Mouse (Mus musculus) heart, embryonic 12.5 days (tissue): ENCODE data around the gene Unc93b1. TPM values are rescaled to one million over a fixed set of nuclear protein-coding genes. Genes with fewer than 3 reads are reported as not detected.
A peak's percentile ranks its signal among the peaks of the same experiment; 100 is the strongest.

Experiments used
- ATAC-seq: fragments of 200-750 bp; cut with Nextera tagmentation; 2 replicates; pipeline ENCODE4 v1.8.0; 2017; ENCODE audit warnings: moderate TSS enrichment, moderate library complexity; ENCODE audit not compliant: insufficient number of reproducible peaks, low FRiP score
- H3K27ac ChIP-seq: fragments of 300-500 bp; sonication (generic); 2 replicates; pipeline ENCODE4 v1.5.1; 2016; ENCODE audit warnings: mild to moderate bottlenecking, moderate library complexity; ENCODE audit not compliant: poor library complexity, severe bottlenecking
- H3K27me3 ChIP-seq: fragments of 300-500 bp; sonication (generic); replicated peaks from 2 replicates; pipeline ENCODE4 v1.6.1; 2016; ENCODE audit warnings: mild to moderate bottlenecking, moderate library complexity
- H3K36me3 ChIP-seq: fragments of 300-500 bp; sonication (generic); 2 replicates; pipeline ENCODE4 v1.6.1; 2016; ENCODE audit warnings: mild to moderate bottlenecking, moderate library complexity
- H3K4me1 ChIP-seq: fragments of 300-500 bp; sonication (generic); replicated peaks from 2 replicates; pipeline ENCODE4 v1.6.1; 2016; ENCODE audit warnings: mild to moderate bottlenecking
- H3K4me2 ChIP-seq: fragments of 300-500 bp; sonication (generic); 2 replicates; pipeline ENCODE4 v1.6.1; 2016; ENCODE audit warnings: mild to moderate bottlenecking, moderate library complexity
- H3K4me3 ChIP-seq: fragments of 300-500 bp; sonication (generic); 2 replicates; pipeline ENCODE4 v1.5.1; 2016; ENCODE audit warnings: mild to moderate bottlenecking
- H3K9ac ChIP-seq: fragments of 300-500 bp; sonication (generic); 2 replicates; pipeline ENCODE4 v1.6.1; 2016; ENCODE audit warnings: mild to moderate bottlenecking, moderate library complexity
- H3K9me3 ChIP-seq: fragments of 300-500 bp; sonication (generic); replicated peaks from 2 replicates; pipeline ENCODE4 v1.6.1; 2016; ENCODE audit warnings: mild to moderate bottlenecking, moderate library complexity
- WGBS: fragments of 180-500 bp; shearing (Covaris S2); methylation state at CpG from one replicate; pipeline ENCODE4 v1.1.7; 2016; 5-methylcytosine and 5-hydroxymethylcytosine counted together
- polyA plus RNA-seq: library from polyadenylated mRNA; unstranded; fragments of >200 nt; fragmentation: Nextera tagmentation; extraction: Ambion mirVana; gene quantifications from 2 replicates; pipeline ENCODE4 v1.2.1, GENCODE M21; 2016

Unc93b1 gene
- polyA plus RNA-seq, 1 experiment from 2014 or later: 8.9 TPM

DNA sequence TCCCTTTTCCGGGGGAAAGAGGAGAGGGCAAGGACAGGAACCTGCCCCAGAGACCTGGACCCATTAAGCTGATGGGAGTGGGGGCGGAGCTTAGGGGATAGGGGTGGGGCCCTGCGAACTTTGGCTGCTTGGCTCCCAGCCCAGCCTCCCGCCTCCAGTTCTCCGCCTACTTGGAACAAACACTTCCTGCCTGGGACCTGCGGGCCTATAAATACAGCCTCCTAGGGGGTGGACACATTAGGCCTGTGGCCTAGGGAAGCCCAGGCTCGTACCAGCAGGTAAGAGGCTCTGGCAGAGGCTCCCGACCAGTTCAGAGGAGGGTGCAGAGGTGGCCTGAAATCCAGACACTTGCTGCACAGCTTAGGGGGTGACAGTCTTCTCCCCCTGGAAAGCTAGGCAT is 51.3 kb downstream of the Unc93b1 start, which contains the start of gene Acy3:
TSS of gene Acy3 (plus strand) at position 237 of the 400 bp plus-strand sequence.
- 15% methylated on average over 8 of the region's 8 CpGs for WGBS

DNA sequence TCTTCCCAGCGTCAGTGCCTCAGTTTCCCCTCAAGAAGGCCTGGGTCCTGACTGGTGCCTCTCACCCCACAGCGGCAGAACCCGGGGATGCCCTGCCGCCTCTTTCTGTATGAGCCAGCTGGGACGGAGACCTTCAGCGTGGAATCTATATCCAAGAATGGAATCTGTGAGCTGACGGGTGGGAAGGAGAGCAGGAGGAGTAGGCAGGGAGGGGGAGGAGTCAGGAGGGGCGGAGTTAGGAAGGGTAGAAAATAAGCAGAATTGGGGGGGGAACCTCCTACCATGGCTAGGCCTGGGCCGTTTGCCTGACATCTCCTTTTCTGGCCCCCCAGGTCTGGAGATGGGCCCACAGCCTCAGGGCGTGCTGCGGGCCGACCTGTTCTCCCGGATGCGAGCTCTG is 53.1 kb downstream of the Unc93b1 start:
- Histone ChIP-seq H3K36me3 (peaks cover 3% of the 10 kb centered on the region; the same call in 1 of the 2 replicates), H3K4me2 (no peak overlapping the region), H3K4me1 (peaks cover 30% of the 10 kb centered on the region), H3K9me3 (no peaks in the 10 kb centered on the region), H3K4me3 (no peak overlapping the region), H3K27me3 (peaks cover 10% of the 10 kb centered on the region; the same call in 1 of the 2 replicates), H3K27ac (no peak overlapping the region), H3K9ac (no peak overlapping the region)
- no peak for ATAC-seq
- WGBS: 81% methylated on average over 14 of the region's 14 CpGs

More for the DNA sequence above, 51.3 kb downstream of the Unc93b1 start, which contains the start of gene Acy3:
- Histone ChIP-seq H3K4me2 (peak within 1 kb of the TSS; percentile 32), H3K4me3 (no peak within 1 kb of the TSS), H3K27ac (peak within 1 kb of the TSS; percentile 65), H3K4me1 (peaks cover 30% of the 10 kb centered on the region), H3K36me3 (peaks cover 3% of the 10 kb centered on the region; the same call in 1 of the 2 replicates), H3K9me3 (no peaks in the 10 kb centered on the region), H3K9ac (peak within 1 kb of the TSS; percentile 28; the same call in 1 of the 2 replicates), H3K27me3 (peaks cover 7% of the 10 kb centered on the region; the same call in 1 of the 2 replicates)
- ATAC-seq: peak; percentile 62

DNA sequence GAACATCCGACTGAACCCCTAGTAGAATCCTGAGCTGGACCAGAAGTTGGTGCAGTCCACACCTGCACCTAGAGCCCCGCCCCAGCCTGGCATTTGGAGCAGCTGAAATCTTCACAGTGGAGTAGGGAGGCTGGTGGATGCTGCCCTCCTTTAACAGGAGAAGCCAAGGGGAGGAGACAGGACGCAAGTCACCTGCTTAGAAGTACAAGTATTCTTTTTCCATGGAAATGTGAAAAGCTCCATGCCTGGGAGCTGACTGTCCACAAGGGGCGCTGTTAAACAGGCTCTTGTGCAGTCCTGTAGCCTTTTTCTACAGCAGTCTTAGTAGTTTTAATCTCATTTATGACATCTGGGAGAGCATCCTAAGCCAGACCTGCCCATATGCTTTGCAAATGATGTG is 53.8 kb downstream of the Unc93b1 start:
- no peak overlapping the region for H3K4me3 ChIP-seq
- H3K27ac ChIP-seq: no peak overlapping the region
- 80% methylated on average over 4 of the region's 4 CpGs for WGBS
- no peaks in the 10 kb centered on the region for H3K9me3 ChIP-seq
- peaks cover 26% of the 10 kb centered on the region for H3K4me1 ChIP-seq
- H3K4me2 ChIP-seq: no peak overlapping the region
- peaks cover 10% of the 10 kb centered on the region; the same call in 1 of the 2 replicates for H3K27me3 ChIP-seq
- ATAC-seq: no peak
- peaks cover 3% of the 10 kb centered on the region; the same call in 1 of the 2 replicates for H3K36me3 ChIP-seq
- H3K9ac ChIP-seq: no peak overlapping the region

DNA sequence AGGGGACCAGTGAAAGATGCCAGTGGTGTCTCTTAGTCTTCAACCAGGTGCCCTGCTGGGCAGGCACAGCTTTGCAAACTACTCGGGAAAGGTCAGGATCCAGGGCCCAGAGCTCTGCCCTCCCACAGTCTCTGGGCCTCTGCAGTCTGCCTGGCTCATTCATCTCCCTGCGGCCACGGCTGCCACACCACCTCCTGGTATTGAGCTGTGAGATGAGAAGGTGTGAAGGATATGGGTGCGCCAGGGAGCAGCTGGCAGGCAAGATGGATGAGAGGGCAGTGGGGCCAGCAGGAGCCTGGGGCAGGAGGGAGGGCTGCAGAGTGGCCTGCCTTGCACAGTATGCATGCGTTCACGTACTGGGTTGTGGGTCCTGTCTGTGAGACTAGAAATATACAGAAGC is 55.8 kb downstream of the Unc93b1 start:
- Histone ChIP-seq H3K4me1 (peaks cover 13% of the 10 kb centered on the region), H3K27ac (no peak overlapping the region), H3K9ac (no peak overlapping the region; the same call in 1 of the 2 replicates), H3K36me3 (peaks cover 3% of the 10 kb centered on the region; the same call in 1 of the 2 replicates), H3K4me2 (no peak overlapping the region), H3K9me3 (no peaks in the 10 kb centered on the region), H3K27me3 (peaks cover 15% of the 10 kb centered on the region; the same call in 1 of the 2 replicates), H3K4me3 (no peak overlapping the region)
- WGBS: 54% methylated on average over 6 of the region's 6 CpGs
- ATAC-seq: no peak

DNA sequence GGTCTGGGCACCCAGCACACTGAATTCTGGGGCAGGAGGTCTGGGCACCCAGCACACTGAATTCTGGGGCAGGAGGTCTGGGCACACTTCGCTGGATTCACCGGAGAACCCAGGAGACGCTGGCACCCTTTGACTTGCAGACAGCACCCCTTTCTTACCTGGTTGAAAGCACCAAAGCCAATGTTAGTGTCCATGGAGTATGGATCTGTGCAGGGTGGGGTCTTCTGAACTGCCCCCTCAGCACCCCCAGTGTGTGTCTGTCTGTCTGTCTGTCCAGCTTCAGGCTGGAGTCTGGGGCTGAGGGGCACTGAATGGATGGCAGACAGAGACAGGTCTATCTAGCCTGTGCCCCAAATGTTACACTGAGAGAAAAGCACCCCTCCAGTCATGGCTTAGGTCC is 56.6 kb downstream of the Unc93b1 start:
- ATAC-seq: no peak
- H3K36me3 ChIP-seq: peaks cover 3% of the 10 kb centered on the region; the same call in 1 of the 2 replicates
- no peak overlapping the region for H3K4me2 ChIP-seq
- H3K27ac ChIP-seq: no peak overlapping the region
- H3K9ac ChIP-seq: no peak overlapping the region
- no peaks in the 10 kb centered on the region for H3K9me3 ChIP-seq
- H3K4me1 ChIP-seq: peaks cover 6% of the 10 kb centered on the region
- H3K4me3 ChIP-seq: no peak overlapping the region
- H3K27me3 ChIP-seq: peaks cover 15% of the 10 kb centered on the region; the same call in 1 of the 2 replicates
- 89% methylated on average over 3 of the region's 3 CpGs for WGBS

DNA sequence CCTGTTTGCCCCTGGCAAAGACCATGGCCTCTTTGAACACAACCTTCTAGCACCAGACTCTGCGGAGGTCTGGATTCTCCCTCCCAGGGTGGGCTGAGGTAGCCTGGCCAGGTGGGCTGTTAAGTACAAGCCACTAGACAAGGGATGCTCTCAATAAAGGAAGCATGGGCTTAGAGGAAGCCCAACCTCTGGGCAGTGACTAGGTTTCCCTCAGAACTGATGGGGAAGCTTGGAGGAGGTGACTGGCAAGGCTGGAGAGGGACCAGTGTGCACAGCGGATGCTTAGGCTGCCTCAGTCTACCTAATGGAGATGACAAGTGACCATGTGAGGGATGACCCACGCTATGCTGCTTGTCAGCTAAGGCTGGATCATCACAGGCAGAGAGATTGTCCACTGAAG is 57.0 kb downstream of the Unc93b1 start:
- no peak for ATAC-seq
- Histone ChIP-seq H3K4me1 (peaks cover 2% of the 10 kb centered on the region), H3K36me3 (peaks cover 3% of the 10 kb centered on the region; the same call in 1 of the 2 replicates), H3K27me3 (peaks cover 15% of the 10 kb centered on the region; the same call in 1 of the 2 replicates), H3K4me3 (no peak overlapping the region), H3K9me3 (no peaks in the 10 kb centered on the region), H3K27ac (no peak overlapping the region), H3K4me2 (no peak overlapping the region), H3K9ac (no peak overlapping the region)
- 85% methylated on average over 3 of the region's 3 CpGs for WGBS

DNA sequence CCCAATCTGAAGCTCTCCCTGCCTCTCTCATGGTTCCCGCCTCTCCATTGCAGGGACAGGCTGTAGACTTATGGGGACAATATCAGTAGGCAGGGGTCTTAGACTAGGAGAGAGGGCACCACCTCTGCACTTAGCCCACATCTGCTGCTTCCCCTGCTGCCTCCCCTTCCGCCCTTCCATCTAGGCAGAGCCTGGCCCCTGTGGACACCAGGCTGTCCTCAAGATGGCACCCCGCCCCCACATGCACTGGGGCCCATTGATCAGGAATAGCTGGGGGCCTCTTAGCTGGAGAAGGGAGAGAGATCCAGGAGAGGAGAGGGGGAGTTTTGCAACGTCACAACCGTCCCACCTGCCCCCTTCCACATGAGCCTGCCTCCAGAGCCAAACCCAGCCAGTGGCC is 57.4 kb downstream of the Unc93b1 start, which contains the start of gene Tbx10:
TSS of gene Tbx10 (plus strand) at position 337 of the 400 bp plus-strand sequence.
- no peak for ATAC-seq
- H3K9ac ChIP-seq: no peak within 1 kb of the TSS
- H3K36me3 ChIP-seq: peaks cover 3% of the 10 kb centered on the region; the same call in 1 of the 2 replicates
- no peak within 1 kb of the TSS for H3K4me3 ChIP-seq
- H3K27ac ChIP-seq: no peak within 1 kb of the TSS
- 41% methylated on average over 5 of the region's 5 CpGs for WGBS
- H3K27me3 ChIP-seq: peaks cover 15% of the 10 kb centered on the region; the same call in 1 of the 2 replicates
- H3K4me1 ChIP-seq: peaks cover 4% of the 10 kb centered on the region; the same call in 1 of the 2 replicates
- no peaks in the 10 kb centered on the region for H3K9me3 ChIP-seq
- no peak within 1 kb of the TSS for H3K4me2 ChIP-seq

DNA sequence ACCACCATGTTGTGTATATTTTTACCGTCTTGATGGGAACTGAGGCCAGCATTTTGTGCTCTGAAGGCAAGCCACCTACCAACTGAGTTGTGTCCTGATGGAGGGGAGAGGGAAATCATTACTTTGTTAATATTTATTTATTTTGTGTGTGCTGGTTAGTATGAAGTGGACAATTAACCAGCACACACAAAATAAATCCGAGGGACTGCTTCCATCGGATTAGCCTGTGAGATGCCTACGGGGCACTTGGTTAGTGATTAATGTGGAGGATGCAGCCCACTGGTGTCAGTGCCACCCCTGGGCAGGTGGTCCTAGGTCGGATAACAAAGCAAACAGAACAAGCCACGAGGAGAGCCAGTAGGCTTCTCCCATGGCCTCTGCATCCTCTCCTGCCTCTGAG is 59.9 kb downstream of the Unc93b1 start:
- no peak overlapping the region for H3K27ac ChIP-seq
- H3K36me3 ChIP-seq: no peaks in the 10 kb centered on the region
- no peaks in the 10 kb centered on the region for H3K9me3 ChIP-seq
- H3K27me3 ChIP-seq: peaks cover 15% of the 10 kb centered on the region; the same call in 1 of the 2 replicates
- no peak overlapping the region for H3K4me2 ChIP-seq
- no peak for ATAC-seq
- 66% methylated on average over 6 of the region's 6 CpGs for WGBS
- H3K9ac ChIP-seq: no peak overlapping the region
- peaks cover 14% of the 10 kb centered on the region for H3K4me1 ChIP-seq
- no peak overlapping the region for H3K4me3 ChIP-seq

DNA sequence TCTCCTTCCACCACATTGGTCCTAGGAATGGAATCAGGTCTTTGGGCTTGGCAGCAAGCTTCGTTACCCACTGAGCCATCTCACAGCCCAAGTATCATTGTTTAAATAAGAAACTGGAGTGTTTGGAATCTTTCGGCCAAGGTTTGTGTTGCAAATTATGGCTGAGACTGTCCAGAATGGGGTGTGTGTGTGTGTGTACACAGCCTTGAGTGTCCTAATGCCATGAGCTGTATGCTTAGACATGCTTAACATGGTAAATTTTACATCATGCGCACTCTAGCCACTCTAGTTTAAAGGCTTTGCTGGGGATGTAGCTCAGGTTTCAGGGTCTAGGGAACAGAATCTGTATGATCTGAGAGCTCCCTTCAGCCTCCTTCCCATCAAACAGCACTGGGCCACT is 60.5 kb downstream of the Unc93b1 start:
- H3K4me3 ChIP-seq: no peak overlapping the region
- WGBS: 88% methylated on average over 3 of the region's 3 CpGs
- no peak for ATAC-seq
- no peak overlapping the region for H3K9ac ChIP-seq
- H3K9me3 ChIP-seq: no peaks in the 10 kb centered on the region
- H3K27me3 ChIP-seq: peaks cover 15% of the 10 kb centered on the region; the same call in 1 of the 2 replicates
- H3K27ac ChIP-seq: no peak overlapping the region
- peaks cover 14% of the 10 kb centered on the region for H3K4me1 ChIP-seq
- H3K36me3 ChIP-seq: no peaks in the 10 kb centered on the region
- no peak overlapping the region for H3K4me2 ChIP-seq

DNA sequence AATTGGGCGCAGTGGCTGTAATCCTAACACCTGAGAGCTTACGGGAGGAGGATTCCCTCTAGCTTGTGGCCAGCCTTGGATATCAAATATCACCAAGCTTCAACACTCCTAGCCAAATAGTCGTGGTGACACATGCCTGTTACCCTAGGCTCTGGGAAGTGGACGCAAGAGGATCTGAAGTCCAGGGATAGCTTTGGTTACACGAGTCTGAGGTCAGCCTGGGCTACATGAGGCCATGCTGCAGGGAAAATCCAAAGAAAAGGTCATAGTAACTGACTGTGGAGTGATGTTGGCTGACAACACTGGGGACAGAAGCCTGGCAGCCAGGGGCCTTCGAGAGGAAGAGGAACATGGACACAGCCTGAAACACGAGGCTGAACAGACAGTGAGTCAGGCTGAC is 61.1 kb downstream of the Unc93b1 start:
- Histone ChIP-seq H3K27ac (no peak overlapping the region), H3K4me1 (peaks cover 18% of the 10 kb centered on the region), H3K27me3 (peaks cover 10% of the 10 kb centered on the region; the same call in 1 of the 2 replicates), H3K9ac (no peak overlapping the region), H3K4me3 (no peak overlapping the region), H3K4me2 (no peak overlapping the region), H3K9me3 (no peaks in the 10 kb centered on the region), H3K36me3 (no peaks in the 10 kb centered on the region)
- ATAC-seq: no peak
- 64% methylated on average over 7 of the region's 7 CpGs for WGBS

DNA sequence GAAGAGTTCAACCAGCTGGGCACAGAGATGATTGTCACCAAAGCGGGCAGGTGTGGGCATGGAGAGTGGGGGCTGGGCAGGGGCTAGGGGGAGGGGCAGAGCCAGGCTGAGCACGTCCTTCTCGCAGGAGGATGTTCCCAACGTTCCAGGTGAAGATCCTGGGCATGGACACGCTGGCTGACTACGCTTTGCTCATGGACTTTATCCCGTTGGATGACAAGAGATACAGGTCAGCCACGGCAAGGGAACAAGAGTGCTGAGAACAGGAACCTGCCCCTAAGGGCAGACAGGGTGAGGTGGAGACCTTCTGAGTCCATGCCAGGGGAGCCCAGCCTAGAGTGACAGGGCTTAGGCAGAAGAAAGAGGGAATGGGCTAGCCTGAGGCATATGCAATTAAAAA is 61.8 kb downstream of the Unc93b1 start:
- peaks cover 25% of the 10 kb centered on the region for H3K4me1 ChIP-seq
- 80% methylated on average over 8 of the region's 8 CpGs for WGBS
- no peaks in the 10 kb centered on the region for H3K9me3 ChIP-seq
- no peak overlapping the region for H3K9ac ChIP-seq
- no peak overlapping the region for H3K4me3 ChIP-seq
- no peak overlapping the region for H3K4me2 ChIP-seq
- no peak overlapping the region for H3K27ac ChIP-seq
- no peaks in the 10 kb centered on the region for H3K36me3 ChIP-seq
- H3K27me3 ChIP-seq: 0 out of 2 replicates have a peak, but pooled peaks cover 5% of the 10 kb centered on the region
- no peak for ATAC-seq
